Mouse (Mus musculus) naive thymus-derived CD4-positive, alpha-beta T cell, adult 2 months (primary cell): ENCODE data around the gene Rnf220.

Source experiments
- DNase-seq: peaks from one replicate; pipeline ENCODE4 v3.0.0-alpha.2; 2011; ENCODE audit warnings: low read depth

The Rnf220 gene

GRCm38 (mm10) chr4:117438064-117438463 is 58.8 kb downstream of the Rnf220 start:
- no peak for DNase-seq

DNA sequence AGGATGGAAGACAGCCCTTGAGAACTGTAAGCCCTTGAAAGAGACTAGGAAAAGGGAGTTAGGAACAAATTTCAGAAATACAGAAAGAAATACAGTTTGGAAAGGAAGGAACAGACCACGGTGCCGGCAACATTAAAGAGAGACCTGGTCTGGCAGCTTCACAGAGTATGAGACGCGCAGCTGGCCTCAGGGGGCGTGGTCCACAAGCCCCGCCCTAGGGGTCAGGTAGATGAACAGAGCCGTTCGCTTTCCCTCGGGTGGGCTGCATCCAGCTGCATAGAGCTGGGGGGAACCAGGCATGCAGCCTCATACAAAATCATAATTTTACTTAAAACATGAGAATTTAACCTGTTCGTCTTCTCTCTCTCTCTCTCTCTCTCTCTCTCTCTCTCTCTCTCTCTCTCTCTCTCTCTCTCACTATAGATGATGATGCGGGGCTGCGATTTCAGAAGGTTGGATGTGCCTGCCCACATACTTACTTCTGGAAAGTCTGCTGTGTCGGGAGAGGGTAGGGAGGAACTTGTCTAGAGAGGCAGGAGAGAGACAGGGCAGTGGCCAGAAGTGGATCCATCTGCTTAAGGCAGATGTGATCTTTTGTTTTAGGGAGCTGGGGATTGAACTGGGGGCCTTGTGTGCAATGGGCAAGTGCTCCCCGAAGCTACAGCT is 59.7 kb downstream of the Rnf220 start:
- DNase-seq = no peak

DNA sequence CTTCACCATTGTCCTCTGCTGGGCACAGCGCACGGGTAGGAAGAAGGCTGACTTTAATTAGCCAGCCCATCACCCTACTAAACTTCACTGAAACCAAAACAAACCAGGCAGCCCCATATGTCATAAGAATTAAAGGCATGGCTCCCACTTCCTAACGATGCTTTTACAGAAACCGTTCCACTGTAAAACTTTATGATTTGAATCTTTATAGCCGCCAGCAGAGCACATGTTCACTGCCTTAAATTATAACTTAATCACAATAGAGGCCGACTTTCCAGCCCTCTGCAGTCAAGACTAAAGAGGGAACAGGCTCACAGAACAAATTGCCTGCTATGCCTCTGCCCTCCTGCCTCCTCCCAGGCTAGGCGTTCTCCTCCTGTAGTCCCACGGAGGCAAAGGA is 62.5 kb downstream of the Rnf220 start:
- DNase-seq = no peak

DNA sequence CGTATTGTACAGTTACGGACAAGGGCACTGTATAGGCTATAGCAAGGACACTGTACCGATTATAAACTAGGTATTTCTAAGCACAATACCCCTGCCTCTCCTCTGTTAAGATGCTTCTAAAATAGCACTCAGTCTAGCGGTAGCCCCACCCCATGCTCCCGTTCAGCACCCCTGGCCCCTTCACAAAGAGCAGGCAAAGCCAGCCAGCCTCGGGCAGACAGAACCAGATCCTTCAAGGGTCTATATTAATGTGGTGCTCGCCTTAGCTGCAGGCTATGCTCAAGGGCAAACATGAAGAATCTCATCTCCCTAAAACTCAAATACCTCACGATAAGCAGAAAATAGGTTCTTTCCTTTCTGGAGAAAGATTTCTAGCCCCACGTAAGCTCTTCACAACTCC is 67.2 kb downstream of the Rnf220 start:
- DNase-seq = no peak

GRCm38 (mm10) chr4:117427540-117427939 is 69.3 kb downstream of the Rnf220 start:
- no peak for DNase-seq

- no peak for DNase-seq
Measured at GRCm38 (mm10) chr4:117421077-117421476, 75.8 kb downstream of the Rnf220 start.

DNA sequence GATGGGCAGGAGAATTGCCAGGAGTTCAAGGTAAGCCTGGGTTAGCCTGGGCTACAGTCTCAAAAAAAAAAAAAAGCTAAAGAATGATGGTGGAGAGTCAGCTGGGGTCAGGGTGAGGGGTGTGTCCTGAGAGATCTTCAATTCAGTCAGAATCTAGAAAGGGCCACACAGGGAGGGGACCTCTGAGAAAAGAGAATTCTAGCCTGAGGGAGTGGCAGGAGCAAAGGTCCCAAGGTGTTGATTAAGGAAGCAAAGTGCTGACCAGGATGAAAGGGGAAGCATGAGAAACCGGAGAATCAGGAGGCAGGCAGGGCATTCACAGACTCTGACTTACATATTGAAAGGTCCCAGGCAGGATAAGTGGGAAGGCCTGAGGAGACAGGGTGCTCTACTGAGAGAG is 80.0 kb downstream of the Rnf220 start:
- DNase-seq = no peak

DNA sequence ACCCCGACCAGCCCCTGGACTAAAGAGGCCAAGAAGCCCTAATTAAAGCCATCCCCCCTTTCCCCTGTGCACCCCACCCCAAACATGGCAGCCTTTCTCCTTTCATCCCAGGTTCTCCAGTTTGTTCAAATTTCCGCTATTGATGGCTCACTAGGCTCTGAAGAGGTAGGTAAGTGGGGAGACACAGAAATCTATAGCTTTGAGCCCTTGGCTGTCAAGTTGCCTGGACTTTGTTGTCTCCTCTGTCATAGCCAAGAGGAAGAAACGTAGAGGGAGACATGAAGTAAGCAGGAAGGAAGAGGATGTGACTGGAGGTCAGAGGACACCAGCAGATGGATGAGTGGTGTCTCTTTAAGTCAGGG is 86.8 kb downstream of the Rnf220 start:
- no peak for DNase-seq

DNA sequence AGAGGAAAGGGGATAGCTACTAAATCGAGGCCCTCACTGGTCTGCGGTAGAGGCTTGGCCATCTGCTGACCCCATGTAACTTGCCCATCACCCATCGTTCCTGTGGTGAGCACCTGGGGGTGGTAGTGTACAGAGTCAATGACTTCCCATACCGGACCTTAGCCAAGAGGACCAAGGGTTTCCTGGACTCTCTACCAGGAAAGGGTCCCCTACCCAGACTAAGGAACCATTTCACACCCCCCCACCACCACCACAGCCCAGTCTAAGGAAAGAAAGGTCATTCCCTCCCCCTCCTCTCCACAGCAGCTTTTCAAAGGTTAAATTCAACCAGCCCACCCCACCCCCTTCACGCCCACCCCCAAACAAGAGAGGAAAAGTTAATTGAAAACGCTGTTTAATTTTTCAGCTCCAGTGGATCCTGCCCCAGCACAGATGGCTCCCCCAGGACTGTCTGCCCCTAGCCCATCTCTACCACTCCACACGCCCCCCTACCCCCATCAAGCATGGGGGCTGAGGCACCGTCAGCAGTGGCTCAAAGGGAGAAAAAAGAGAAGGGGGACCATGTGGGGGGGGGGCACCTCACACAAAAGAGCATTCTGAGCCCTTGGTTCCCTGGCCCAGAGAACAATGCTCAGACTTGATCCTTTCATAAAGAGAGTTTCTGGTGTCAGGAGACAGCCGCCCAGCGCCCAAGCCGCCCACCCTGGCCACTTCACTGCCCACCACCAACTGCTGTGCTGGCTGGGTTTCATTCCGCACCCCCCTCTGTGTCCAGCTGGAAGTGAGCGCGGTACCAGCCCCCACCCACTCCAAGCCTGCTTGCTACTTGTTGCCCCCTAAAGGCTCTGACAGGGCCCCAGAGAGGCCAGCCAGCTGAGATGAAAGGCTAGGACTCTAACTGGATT is 87.5 kb downstream of the Rnf220 start:
- DNase-seq = no peak

GRCm38 (mm10) chr4:117407945-117408344 is 88.9 kb downstream of the Rnf220 start:
- DNase-seq = no peak

- DNase-seq = no peak
Measured at GRCm38 (mm10) chr4:117405999-117406398, 90.9 kb downstream of the Rnf220 start.

DNA sequence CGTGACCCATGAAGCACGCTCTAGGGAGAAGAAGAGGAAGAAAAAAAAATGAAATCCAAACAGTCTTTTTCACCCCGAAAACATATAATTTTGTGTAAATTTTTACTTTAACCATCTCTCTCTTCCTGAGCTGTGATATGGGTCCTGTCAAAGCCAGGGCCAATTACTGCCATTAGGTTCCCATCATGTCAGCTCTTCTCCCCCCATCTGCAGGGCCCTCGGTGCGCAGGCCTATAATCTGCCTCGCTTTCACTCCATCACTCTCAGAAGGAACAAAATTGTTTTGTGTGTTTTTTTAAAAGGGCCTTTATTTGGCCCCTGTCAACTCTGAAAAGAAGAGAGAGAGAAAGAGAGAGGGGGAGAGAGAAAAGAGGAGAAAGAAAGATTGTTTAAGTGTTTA is 91.6 kb downstream of the Rnf220 start:
- no peak for DNase-seq

- no peak for DNase-seq
Measured at GRCm38 (mm10) chr4:117403411-117403810, 93.4 kb downstream of the Rnf220 start.

GRCm38 (mm10) chr4:117397128-117397527 is 99.7 kb downstream of the Rnf220 start:
- DNase-seq = no peak

- no peak for DNase-seq
Measured at GRCm38 (mm10) chr4:117393027-117393426, 103.8 kb downstream of the Rnf220 start.

GRCm38 (mm10) chr4:117392391-117392790 is 104.5 kb downstream of the Rnf220 start:
- no peak for DNase-seq

DNA sequence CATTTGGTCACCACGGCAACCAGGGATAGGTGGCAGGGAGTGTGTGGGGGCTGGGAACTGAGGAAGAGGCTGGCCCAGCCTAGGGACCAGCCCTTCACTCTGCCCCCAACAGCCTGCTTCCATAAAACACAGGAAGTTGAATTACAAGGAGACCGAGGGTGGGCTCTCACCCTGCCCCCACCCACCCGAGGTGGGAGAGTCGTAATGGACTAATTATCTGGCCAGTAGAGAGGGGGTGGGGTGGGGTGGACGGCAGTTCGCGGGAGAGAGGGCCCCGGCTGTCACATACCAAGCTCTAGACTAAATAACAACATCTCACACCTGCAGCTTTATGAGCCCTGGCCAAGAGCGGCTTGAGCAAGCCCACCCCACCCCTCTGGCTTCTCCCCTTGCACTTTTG is 104.9 kb downstream of the Rnf220 start:
- DNase-seq = no peak

DNA sequence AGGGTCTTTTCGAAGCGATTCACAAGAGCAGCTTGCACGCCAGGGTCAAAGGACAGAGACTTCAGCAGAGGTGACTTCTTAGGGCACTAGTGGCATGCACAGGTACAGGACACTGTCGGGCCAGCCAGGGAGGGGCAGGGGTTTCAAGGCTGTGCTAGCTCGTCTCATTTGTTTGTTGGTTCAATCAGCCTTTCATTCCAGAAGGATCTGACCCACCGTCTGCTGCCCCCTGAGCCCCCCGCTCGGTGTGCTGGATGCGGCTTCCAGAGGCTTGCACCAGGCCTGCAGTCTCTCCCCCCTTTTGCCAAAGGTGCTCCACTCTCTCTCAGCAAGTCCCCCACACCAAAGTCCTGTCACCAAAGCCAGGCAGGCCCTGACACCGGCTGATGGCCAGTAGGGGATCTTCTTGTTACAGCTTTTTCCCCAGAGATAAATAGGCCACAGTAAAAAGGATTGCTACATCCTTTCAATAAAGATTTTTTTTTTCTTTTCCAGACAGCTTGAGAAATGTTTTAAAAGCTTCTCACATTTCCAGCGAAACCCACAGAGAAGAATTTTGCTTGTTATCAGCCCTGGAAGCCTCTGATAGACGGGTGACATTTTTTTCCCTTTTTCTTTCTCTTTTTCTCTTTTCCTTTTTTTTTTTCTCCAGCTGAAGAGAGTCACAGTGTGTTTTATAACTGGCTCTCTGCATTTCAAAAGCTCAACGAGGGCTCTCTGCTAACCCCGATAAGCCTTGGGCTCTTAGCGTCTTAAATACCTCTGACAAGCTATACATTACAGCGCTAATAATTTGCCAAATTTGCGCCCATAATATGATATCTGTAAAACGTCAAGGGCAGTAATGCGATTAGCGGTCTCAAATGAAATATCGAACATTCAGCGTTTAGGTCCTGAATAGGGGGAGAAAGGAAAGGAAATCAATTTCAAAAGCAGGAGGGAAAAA is 105.7 kb downstream of the Rnf220 start:
- DNase-seq = no peak

- DNase-seq = no peak
Measured at GRCm38 (mm10) chr4:117389264-117390054, 107.4 kb downstream of the Rnf220 start.

DNA sequence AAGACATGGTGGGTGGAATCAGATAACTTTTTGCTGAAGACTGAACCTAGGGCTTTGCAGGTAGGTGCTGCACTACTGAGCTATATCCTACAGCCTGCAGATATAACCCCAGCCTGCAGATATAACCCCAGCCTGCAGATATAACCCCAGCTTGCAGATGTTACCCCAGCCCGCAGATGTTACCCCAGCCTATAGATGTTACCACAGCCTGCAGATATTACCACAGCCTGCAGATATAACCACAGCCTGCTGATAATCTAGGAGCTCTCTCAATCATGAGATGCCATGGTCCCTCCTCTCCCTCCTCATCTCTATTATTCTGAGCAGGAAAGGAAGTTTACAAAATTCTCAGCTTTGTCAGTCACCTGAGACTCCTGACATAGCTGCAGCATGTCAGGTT is 111.6 kb downstream of the Rnf220 start:
- DNase-seq = no peak

DNA sequence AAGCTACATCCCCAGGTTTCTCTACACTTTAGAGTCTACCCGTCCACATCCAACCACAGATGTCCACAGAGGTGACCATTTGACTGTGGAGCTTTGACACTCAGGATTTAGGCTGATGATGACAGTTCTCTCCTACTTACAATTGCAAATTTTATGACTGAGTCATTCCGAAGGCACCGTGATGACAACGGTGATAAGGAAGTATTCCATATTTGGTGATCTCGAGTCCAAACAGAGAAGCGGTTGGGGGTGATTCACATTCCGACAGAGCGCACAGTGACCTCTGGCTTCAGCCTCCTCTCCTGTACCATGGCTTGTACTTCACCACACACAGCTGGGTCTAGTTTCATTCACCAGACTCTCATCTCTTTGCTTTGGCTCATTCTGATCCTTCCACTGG is 115.0 kb downstream of the Rnf220 start:
- no peak for DNase-seq

DNA sequence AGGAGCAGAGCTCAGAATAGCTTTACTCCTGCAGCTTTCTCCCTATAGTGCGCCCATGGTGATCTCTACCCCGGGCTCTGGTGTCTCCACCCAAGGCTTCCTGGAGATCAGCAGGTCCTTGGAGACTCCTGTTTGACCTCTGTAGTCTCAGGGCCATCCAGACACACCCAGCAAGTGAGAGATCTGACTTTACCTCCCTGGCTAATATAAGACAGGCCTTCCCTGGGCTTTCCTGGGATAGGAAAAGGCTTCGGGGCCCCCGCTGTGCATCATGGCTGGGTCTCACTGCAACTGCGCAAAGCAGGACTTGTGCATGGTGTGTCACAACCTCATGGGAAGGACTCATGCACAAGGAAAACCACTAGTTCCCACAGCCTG is 116.3 kb downstream of the Rnf220 start:
- no peak for DNase-seq
